Mouse (Mus musculus) midbrain, embryonic 16.5 days (tissue): ENCODE results near the gene Qrich1. TPM values are rescaled to one million over a fixed set of nuclear protein-coding genes. Genes with fewer than 3 reads are reported as not detected.

Experiments
- ATAC-seq: fragments of 200-750 bp; cut with Nextera tagmentation; 2 replicates; pipeline ENCODE4 v1.8.0; 2017; ENCODE audit warnings: moderate TSS enrichment
- H3K27ac ChIP-seq: fragments of 300-500 bp; sonication (generic); 2 replicates; pipeline ENCODE4 v1.5.1; 2014; ENCODE audit warnings: mild to moderate bottlenecking, low read length, mixed read lengths
- H3K27me3 ChIP-seq: fragments of 300-500 bp; sonication (generic); 2 replicates; pipeline ENCODE4 v1.6.1; 2014; ENCODE audit warnings: low read depth, low read length, mixed read lengths; ENCODE audit not compliant: control insufficient read depth, insufficient read depth
- H3K36me3 ChIP-seq: fragments of 300-500 bp; sonication (generic); 2 replicates; pipeline ENCODE4 v1.6.1; 2014; ENCODE audit warnings: mild to moderate bottlenecking, low read length, moderate library complexity, mixed read lengths; ENCODE audit not compliant: control insufficient read depth, insufficient read depth
- H3K4me1 ChIP-seq: fragments of 300-500 bp; sonication (generic); 2 replicates; pipeline ENCODE4 v1.6.1; 2014; ENCODE audit warnings: mild to moderate bottlenecking, low read length, mixed read lengths; ENCODE audit not compliant: control insufficient read depth, insufficient read depth
- H3K4me2 ChIP-seq: fragments of 300-500 bp; sonication (generic); 2 replicates; pipeline ENCODE4 v1.6.1; 2014; ENCODE audit warnings: mild to moderate bottlenecking, low read length, mixed read lengths
- H3K4me3 ChIP-seq: fragments of 300-500 bp; sonication (generic); 2 replicates; pipeline ENCODE4 v1.5.1; 2014; ENCODE audit warnings: low read depth, mild to moderate bottlenecking, low read length, moderate library complexity, mixed read lengths
- H3K9ac ChIP-seq: fragments of 300-500 bp; sonication (generic); 2 replicates; pipeline ENCODE4 v1.6.1; 2014; ENCODE audit warnings: low read depth, low read length, mixed read lengths
- H3K9me3 ChIP-seq: fragments of 300-500 bp; sonication (generic); replicated peaks from 2 replicates; pipeline ENCODE4 v1.6.1; 2014; ENCODE audit warnings: mild to moderate bottlenecking, low read length, mixed read lengths; ENCODE audit not compliant: control insufficient read depth, poor library complexity, severe bottlenecking
- WGBS: fragments of 180-500 bp; shearing (Covaris S2); extraction: QIAGEN DNeasy Blood & Tissue Kit; methylation state at CpG from one replicate; pipeline ENCODE4 v1.1.7; 2014; 5-methylcytosine and 5-hydroxymethylcytosine counted together
- polyA plus RNA-seq: library from polyadenylated mRNA; unstranded; fragments of >200 nt; fragmentation: Nextera tagmentation; extraction: Ambion mirVana; gene quantifications from 2 replicates; pipeline ENCODE4 v1.2.1, GENCODE M21; 2015

The Qrich1 gene
- 119 and 132 TPM in 2 replicates for polyA plus RNA-seq

DNA sequence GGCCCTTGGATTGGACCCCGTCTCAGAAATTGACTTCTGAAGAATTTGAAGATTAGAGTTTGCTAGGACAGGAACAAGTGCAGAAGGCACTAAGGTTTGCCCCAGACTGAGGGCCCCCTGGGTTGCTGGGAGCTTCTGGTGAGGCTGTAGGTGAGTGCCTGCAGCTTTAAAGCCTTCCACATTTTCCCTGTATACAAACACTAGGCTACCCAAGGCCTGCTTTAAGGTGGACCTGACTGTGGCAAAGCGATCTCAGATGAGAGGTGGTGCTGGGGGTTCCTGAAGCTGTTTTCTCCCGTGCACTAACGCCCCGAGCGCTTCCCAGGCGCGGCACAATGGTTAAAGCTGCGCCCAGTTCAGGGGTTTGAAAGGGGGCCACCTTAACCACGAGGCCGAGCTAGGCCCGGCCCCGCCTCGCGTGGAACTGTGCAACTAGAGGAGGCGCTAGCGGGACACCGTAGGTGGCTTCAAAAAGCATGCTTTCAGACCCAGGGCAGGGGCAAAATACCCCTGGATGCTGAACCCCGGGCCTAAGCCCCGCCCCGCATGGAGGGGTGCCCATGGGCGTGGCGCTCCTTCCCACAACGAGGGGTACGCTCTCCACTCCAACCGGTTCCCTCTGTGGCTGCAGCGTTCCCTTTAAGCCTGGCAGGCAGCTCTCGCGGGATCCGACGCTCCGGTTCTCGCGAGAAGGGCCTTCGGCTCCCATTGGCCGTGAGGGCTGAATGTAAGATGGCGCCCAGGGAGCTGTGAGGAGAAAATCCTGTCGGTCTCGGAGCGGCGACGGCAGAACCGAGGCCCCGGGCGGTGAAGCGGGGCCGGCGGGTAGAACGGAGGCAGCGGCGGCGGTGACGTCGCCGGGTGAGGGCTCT, at the start of gene Qrich1:
TSS of gene Qrich1 (plus strand) at position 427 of the 872 bp plus-strand sequence.
- peak; percentile 95 for ATAC-seq
- Histone ChIP-seq H3K27me3 (no peaks in the 10 kb centered on the region), H3K4me1 (peaks cover 24% of the 10 kb centered on the region), H3K9me3 (no peaks in the 10 kb centered on the region), H3K4me2 (peak within 1 kb of the TSS; percentile 82), H3K9ac (peak within 1 kb of the TSS; percentile 80), H3K27ac (peak within 1 kb of the TSS; percentile 95), H3K36me3 (peaks cover 17% of the 10 kb centered on the region), H3K4me3 (peak within 1 kb of the TSS; percentile 68)
- under 1% methylated on average over 55 of the region's 55 CpGs for WGBS

DNA sequence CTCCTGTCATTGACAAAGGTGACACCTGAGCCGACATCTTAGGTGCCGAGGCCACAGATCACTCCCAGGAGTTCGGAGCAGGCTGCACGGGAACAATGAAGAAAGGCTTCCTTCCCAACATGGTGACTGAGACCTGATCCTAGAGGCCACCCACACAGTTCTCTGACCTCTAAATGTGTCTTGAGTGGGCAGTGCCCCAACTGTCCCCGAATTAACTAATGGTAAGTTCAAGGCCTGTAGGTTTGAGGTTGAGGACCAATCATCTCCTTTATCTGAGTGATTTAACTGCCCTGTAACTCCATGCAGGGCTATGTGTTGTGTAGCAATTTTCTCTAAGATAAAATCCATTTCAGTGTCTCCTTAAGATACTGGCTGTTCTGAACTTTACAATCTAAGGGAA, 47.2 kb upstream of the Qrich1 start:
- no peaks in the 10 kb centered on the region for H3K27me3 ChIP-seq
- H3K9me3 ChIP-seq, result no peaks in the 10 kb centered on the region
- no peak overlapping the region for H3K27ac ChIP-seq
- no peak overlapping the region for H3K4me2 ChIP-seq
- 84% methylated on average over 5 of the region's 5 CpGs for WGBS
- no peaks in the 10 kb centered on the region for H3K4me1 ChIP-seq
- H3K36me3 ChIP-seq, result peaks cover 2% of the 10 kb centered on the region; the same call in 1 of the 2 replicates
- H3K4me3 ChIP-seq, result no peak overlapping the region
- no peak overlapping the region for H3K9ac ChIP-seq
- ATAC-seq, result no peak

DNA sequence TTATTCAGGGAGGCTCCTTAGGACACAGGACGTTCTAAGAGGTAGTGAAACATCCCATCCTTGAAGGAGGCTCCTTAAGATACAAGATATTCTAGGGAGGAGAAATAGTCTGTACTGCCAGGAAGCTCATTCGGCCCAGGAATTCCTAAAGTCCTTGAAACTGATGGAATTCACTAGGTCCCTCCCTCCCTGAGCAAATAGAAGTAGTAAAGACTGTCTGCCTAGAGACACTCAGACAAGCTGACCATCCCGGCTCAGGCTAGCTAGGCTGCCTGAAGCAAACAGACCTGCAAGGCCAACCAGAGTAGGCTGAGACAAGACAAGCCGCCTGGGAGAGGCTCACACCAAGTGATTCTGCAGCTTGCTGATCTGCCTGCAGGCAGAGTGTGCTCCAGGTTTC, 46.8 kb upstream of the Qrich1 start:
- Histone ChIP-seq H3K36me3 (no peaks in the 10 kb centered on the region), H3K27me3 (no peaks in the 10 kb centered on the region), H3K4me2 (no peak overlapping the region), H3K27ac (no peak overlapping the region), H3K9ac (no peak overlapping the region), H3K4me3 (no peak overlapping the region), H3K9me3 (no peaks in the 10 kb centered on the region), H3K4me1 (no peaks in the 10 kb centered on the region)
- 80% methylated on average over 4 of the region's 4 CpGs for WGBS
- no peak for ATAC-seq

DNA sequence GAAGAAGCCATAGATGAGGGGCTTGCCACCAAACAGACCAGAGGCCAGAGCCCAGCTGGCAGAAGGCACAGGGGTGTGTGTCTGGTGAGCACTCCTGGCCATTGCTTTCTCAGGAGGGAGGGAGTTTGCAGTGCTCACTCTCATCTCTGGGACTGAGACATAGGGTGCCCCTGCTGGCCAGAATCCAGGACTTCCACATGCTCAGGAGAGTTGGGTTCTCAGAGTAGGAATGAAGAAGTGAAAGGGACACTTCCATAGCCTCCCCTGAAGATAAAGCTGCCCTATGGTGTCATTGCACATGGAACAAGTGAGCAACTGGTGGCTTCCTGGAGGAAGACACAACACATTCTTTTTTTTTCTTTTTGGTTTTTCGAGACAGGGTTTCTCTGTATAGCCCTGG, 42.1 kb upstream of the Qrich1 start:
- Histone ChIP-seq H3K27ac (no peak overlapping the region), H3K27me3 (no peaks in the 10 kb centered on the region), H3K36me3 (no peaks in the 10 kb centered on the region), H3K4me3 (no peak overlapping the region), H3K9ac (no peak overlapping the region), H3K4me1 (peaks cover 9% of the 10 kb centered on the region), H3K9me3 (no peaks in the 10 kb centered on the region), H3K4me2 (no peak overlapping the region)
- WGBS, result 73% methylated on average over 1 of the region's 1 CpGs
- no peak for ATAC-seq

DNA sequence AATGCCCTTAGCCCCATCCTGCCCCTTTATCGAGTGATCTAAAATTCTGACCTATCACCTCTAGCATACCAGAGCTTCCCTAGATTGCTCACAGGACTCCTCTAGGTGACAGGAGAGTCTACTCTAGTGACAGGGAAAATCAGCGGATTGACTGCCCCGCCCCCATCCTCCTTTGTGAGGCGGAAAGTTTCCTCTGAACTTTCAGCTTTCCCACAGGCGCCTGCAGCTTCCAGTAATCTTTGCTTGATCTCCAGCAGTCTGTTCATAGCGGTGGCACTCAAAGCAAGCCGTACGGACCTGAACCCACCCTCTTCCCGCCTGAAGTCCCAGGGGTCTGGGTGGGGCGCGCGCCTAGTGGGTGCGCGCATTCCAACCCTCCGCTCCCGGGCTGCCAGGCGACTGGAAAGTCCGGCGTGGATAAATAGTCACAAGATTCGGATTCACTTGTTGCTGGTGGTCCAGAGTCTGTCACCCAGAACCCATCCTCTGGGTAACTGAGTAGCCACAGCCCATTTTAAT, 37.9 kb upstream of the Qrich1 start:
- Histone ChIP-seq H3K27ac (no peak overlapping the region), H3K4me3 (peak overlapping the region; percentile 39), H3K27me3 (no peaks in the 10 kb centered on the region), H3K4me1 (peaks cover 13% of the 10 kb centered on the region), H3K4me2 (peak overlapping the region; percentile 68), H3K9ac (peak overlapping the region; percentile 5; the same call in 1 of the 2 replicates), H3K9me3 (no peaks in the 10 kb centered on the region), H3K36me3 (no peaks in the 10 kb centered on the region)
- under 1% methylated on average over 20 of the region's 20 CpGs for WGBS
- ATAC-seq, result peak; percentile 54; the same call in 1 of the 2 replicates

DNA sequence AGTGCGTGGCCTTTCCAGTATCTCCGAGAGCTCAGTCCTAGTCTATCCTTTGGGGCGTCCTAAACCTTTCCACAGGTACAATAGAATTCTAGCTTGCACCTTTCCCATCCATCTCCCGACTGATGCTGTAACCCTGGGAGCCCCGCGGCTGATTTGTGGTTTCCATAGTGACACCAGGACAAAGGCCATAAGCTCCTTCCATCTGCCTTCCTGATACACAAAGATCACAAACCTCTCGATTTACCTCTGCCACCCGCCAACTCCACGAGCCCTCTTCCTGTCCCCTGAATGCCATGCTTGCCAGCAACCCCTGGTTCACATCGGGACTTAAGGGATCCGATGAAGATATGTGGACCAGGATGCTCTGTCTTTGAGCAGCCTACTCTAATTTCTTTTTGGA, 37.4 kb upstream of the Qrich1 start:
- Histone ChIP-seq H3K27me3 (no peaks in the 10 kb centered on the region), H3K27ac (0 out of 2 replicates have a peak overlapping the region, but pooled peaks have one; percentile 5), H3K9me3 (no peaks in the 10 kb centered on the region), H3K9ac (0 out of 2 replicates have a peak overlapping the region, but pooled peaks have one; percentile 5), H3K4me3 (peak overlapping the region; percentile 39), H3K36me3 (no peaks in the 10 kb centered on the region), H3K4me1 (peaks cover 13% of the 10 kb centered on the region), H3K4me2 (peak overlapping the region; percentile 68)
- 0 out of 2 replicates have a peak, but pooled peaks have one; percentile 26 for ATAC-seq
- 24% methylated on average over 11 of the region's 11 CpGs for WGBS

DNA sequence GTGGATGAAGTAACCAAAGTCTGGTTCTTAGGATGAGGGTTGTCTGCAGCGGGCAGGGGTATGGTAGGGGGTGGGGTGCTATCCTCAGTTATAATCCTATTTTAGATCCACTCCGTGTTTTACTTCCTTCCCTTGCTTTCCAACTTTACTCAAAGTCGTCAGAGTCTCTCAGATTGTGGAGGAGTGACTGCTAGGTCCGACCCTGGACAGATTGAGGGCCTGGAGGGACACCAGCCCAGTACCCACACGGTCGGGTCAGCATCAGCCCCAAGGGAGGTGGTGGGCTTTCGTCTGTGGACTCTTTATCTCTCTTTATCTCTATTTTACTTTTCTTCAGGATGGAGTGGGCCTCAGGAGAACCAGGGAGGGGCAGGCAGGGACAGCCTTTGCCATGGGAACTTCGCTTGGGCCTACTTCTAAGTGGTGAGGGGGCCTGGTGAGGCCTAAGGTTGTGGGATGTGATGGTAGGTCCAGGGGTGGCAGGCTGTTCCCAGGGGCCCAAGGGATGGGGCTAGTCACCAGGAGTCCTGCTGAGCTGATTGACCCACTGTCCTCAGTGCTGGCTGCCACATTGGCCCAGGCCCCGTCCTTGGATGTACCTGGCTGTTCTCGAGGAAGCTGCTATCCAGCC, 36.8 kb upstream of the Qrich1 start, which contains the start of gene Lamb2:
TSS of gene Lamb2 (plus strand) at position 16 of the 631 bp plus-strand sequence.
- Histone ChIP-seq H3K27me3 (no peaks in the 10 kb centered on the region), H3K4me1 (peaks cover 13% of the 10 kb centered on the region), H3K27ac (0 out of 2 replicates have a peak within 1 kb of the TSS, but pooled peaks have one; percentile 5), H3K9me3 (no peaks in the 10 kb centered on the region), H3K4me3 (peak within 1 kb of the TSS; percentile 39), H3K4me2 (peak within 1 kb of the TSS; percentile 68), H3K9ac (peak within 1 kb of the TSS; percentile 48), H3K36me3 (no peaks in the 10 kb centered on the region)
- 9% methylated on average over 10 of the region's 10 CpGs for WGBS
- peak; percentile 62; the same call in 1 of the 2 replicates for ATAC-seq

DNA sequence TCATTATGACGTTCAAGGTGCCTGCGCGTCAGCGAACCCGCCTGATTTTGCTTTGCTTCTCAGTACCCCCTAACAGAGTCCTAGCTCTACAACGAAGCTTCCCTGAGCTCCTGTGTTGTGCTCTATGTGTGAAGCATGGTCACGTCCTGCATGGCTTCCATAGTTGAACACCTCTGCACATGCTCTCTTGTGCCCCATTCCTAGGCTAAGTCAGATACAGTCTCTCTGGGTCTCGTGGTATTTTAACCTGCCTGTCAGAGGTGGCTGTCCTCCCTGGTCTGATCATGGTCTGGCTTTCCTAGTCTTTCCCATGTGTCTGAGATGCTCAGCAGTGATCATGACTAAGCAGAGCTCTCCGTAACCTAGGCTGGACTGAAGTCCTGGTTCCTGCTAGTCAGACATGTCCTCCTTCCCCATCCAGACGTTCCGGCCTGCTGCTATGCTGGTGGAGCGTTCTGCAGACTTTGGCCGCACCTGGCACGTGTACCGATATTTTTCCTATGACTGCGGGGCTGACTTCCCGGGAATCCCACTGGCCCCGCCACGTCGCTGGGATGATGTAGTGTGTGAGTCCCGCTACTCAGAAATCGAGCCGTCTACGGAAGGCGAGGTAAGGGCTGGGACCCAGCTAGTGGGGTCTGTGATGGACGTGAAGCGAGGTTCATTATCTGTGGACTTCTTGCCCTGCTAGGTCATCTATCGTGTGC, 35.6 kb upstream of the Qrich1 start:
- peaks cover 13% of the 10 kb centered on the region for H3K4me1 ChIP-seq
- 93% methylated on average over 28 of the region's 28 CpGs for WGBS
- H3K9ac ChIP-seq, result no peak overlapping the region
- no peak overlapping the region for H3K4me2 ChIP-seq
- H3K27ac ChIP-seq, result no peak overlapping the region
- H3K36me3 ChIP-seq, result no peaks in the 10 kb centered on the region
- H3K9me3 ChIP-seq, result no peaks in the 10 kb centered on the region
- no peaks in the 10 kb centered on the region for H3K27me3 ChIP-seq
- no peak overlapping the region for H3K4me3 ChIP-seq
- ATAC-seq, result no peak
